Comparison of ENCODE assay signal across 13 mouse cellular contexts in the genomic region with DNA sequence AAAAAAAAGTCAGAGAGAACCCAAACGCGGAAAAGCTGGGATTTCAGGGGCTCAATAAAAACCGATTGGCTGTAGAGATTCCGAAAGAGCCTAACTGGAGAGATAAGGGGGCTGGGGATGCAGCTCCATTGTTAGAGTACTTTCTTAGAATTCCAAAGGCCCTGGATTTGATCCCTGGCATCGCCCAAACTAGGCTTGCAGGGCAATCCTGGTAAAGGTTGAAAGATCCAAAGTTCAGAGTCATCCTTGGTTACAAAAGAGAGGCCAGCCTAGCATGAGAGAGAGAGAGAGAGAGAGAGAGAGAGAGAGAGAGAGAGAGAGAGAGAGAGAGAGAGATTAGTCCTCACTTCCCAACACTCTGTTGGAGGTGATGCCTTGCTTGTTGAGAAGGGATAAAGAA. TPM values are rescaled to one million over a fixed set of nuclear protein-coding genes. Genes with fewer than 3 reads are reported as not detected.
DNase-seq lines count a peak whose midpoint lies in the region; ATAC-seq and TF ChIP-seq lines count a peak whose summit lies in the region.
"Had no signal": no experiment of that assay in that cellular context is flagged by ENCODE, and none has a peak within 500 bp of the region (broad histone marks: within the 10 kb centered on the region; RNA-seq: fewer than 3 reads in every experiment).

No protein-coding gene starts in this region.

- H3K4me3 ChIP-seq in heart, embryonic 14.5 days (ENCODE audit: control insufficient read depth in 1 of 2, insufficient read depth in 1 of 2, low read depth in 1 of 2, low read length in 2 of 2), result peak overlapping the region in 1 of 2 experiments; percentile 59; a peak in 1 of 4 replicates
- no peak overlapping the region for H3K4me3 ChIP-seq in liver, adult 2 months (ENCODE audit: insufficient read depth, low read depth, low read length)
- peak overlapping the region; percentile 63; the same call in 1 of the 2 replicates for H3K4me3 ChIP-seq in embryonic facial prominence, embryonic 15.5 days (replicated peaks)
- H3K4me3 ChIP-seq in liver, embryonic 14.5 days (ENCODE audit: insufficient read depth in 1 of 2, low read depth in 2 of 2, low read length in 2 of 2), result no peak overlapping the region

- 34% methylated on average over 5 of the region's 5 CpGs for WGBS in heart, embryonic 14.5 days
- WGBS in liver, adult 2 months, result 11% methylated on average over 5 of the region's 5 CpGs
- 29% methylated on average over 5 of the region's 5 CpGs for WGBS in embryonic facial prominence, embryonic 15.5 days
- 25% methylated on average over 5 of the region's 5 CpGs for WGBS in liver, embryonic 14.5 days (ENCODE audit: insufficient replicate concordance)

- H3K27ac ChIP-seq in heart, embryonic 14.5 days (replicated peaks in 1 of 2; ENCODE audit: control insufficient read depth in 1 of 2, insufficient read depth in 1 of 2, low read depth in 2 of 2, low read length in 2 of 2), result no peak overlapping the region
- H3K27ac ChIP-seq in liver, adult 2 months (replicated peaks; ENCODE audit: insufficient read depth, low read depth, low read length), result no peak overlapping the region
- H3K27ac ChIP-seq in embryonic facial prominence, embryonic 15.5 days (replicated peaks), result no peak overlapping the region
- no peak overlapping the region for H3K27ac ChIP-seq in liver, embryonic 14.5 days
- H3K27ac ChIP-seq: heart, embryonic 10.5 days; stomach, embryonic 15.5 days had no signal

- peak overlapping the region; percentile 86 for H3K4me2 ChIP-seq in heart, embryonic 14.5 days (ENCODE audit: low read length)
- peak overlapping the region; percentile 93 for H3K4me2 ChIP-seq in embryonic facial prominence, embryonic 15.5 days (replicated peaks)
- peak overlapping the region; percentile 63 for H3K4me2 ChIP-seq in liver, embryonic 14.5 days (ENCODE audit: low read depth)

- H3K9me3 ChIP-seq in heart, embryonic 14.5 days (ENCODE audit: control insufficient read depth, low read length), result 0 out of 2 replicates have a peak, but pooled peaks cover 2% of the 10 kb centered on the region
- 0 out of 2 replicates have a peak, but pooled peaks cover 3% of the 10 kb centered on the region for H3K9me3 ChIP-seq in embryonic facial prominence, embryonic 15.5 days (replicated peaks)
- no peaks in the 10 kb centered on the region for H3K9me3 ChIP-seq in liver, embryonic 14.5 days (ENCODE audit: control insufficient read depth, low read length)
- H3K9me3 ChIP-seq: stomach, embryonic 15.5 days had no signal

- TF ChIP-seq POLR2A in liver, adult 2 months (IDR thresholded peaks at IDR 0.05; ENCODE audit: extremely low read depth, insufficient read depth, low read length), result no peak

- no peak for ATAC-seq in heart, embryonic 14.5 days (ENCODE audit: insufficient number of reproducible peaks, insufficient read depth, low FRiP score, low read depth)
- no peak for ATAC-seq in embryonic facial prominence, embryonic 15.5 days (ENCODE audit: insufficient number of reproducible peaks, low FRiP score, low TSS enrichment, low read depth)
- ATAC-seq in liver, embryonic 14.5 days (ENCODE audit: insufficient read depth), result no peak

- no peaks in the 10 kb centered on the region for H3K27me3 ChIP-seq in heart, embryonic 14.5 days (ENCODE audit: control insufficient read depth, insufficient read depth, low read length)
- H3K27me3 ChIP-seq in liver, adult 2 months (ENCODE audit: control insufficient read depth, insufficient read depth, low read length), result no peaks in the 10 kb centered on the region
- 0 out of 2 replicates have a peak, but pooled peaks cover 5% of the 10 kb centered on the region for H3K27me3 ChIP-seq in embryonic facial prominence, embryonic 15.5 days
- peaks cover 14% of the 10 kb centered on the region for H3K27me3 ChIP-seq in liver, embryonic 14.5 days (ENCODE audit: control insufficient read depth, insufficient read depth, low read length)
- H3K27me3 ChIP-seq: stomach, embryonic 15.5 days had no signal

- 0 out of 2 replicates have a peak, but pooled peaks cover 4% of the 10 kb centered on the region for H3K79me2 ChIP-seq in liver, adult 2 months (ENCODE audit: control insufficient read depth, insufficient read depth, low read length)

- H3K9ac ChIP-seq in heart, embryonic 14.5 days (ENCODE audit: low read length), result no peak overlapping the region
- no peak overlapping the region for H3K9ac ChIP-seq in liver, adult 2 months (ENCODE audit: low read depth, low read length)
- H3K9ac ChIP-seq in embryonic facial prominence, embryonic 15.5 days, result no peak overlapping the region
- no peak overlapping the region for H3K9ac ChIP-seq in liver, embryonic 14.5 days (replicated peaks)
- H3K9ac ChIP-seq: stomach, embryonic 15.5 days had no signal

- peaks cover 2 to 18% of the 10 kb centered on the region in 2 experiments for H3K4me1 ChIP-seq in heart, embryonic 14.5 days (ENCODE audit: control insufficient read depth in 2 of 2, insufficient read depth in 2 of 2, low read length in 2 of 2)
- peaks cover 20% of the 10 kb centered on the region for H3K4me1 ChIP-seq in liver, adult 2 months (ENCODE audit: control insufficient read depth, insufficient read depth, low read length)
- peaks cover 19% of the 10 kb centered on the region; the same call in 1 of the 2 replicates for H3K4me1 ChIP-seq in embryonic facial prominence, embryonic 15.5 days
- H3K4me1 ChIP-seq in liver, embryonic 14.5 days (replicated peaks; ENCODE audit: control insufficient read depth in 2 of 2, insufficient read depth in 2 of 2, low read length in 1 of 2), result no peaks in the 10 kb centered on the region

- TF ChIP-seq EP300 in liver, embryonic 14.5 days (IDR thresholded peaks at IDR 0.05; ENCODE audit: low read depth), result no peak

- TF ChIP-seq CTCF in liver, adult 2 months (IDR thresholded peaks at IDR 0.05; ENCODE audit: low read depth, low read length), result no peak
- TF ChIP-seq CTCF in liver, embryonic 14.5 days (IDR thresholded peaks at IDR 0.05; ENCODE audit: low read depth), result no peak

- DNase-seq in heart, adult 9 months (ENCODE audit: low spot score in 2 of 2), result no peak
- peak; percentile 89 for DNase-seq in liver, adult 2 months (ENCODE audit: extremely low read depth, low read depth, low spot score)
- no peak for DNase-seq in liver
- DNase-seq in liver, embryonic 14.5 days (ENCODE audit: low read depth in 3 of 3, low spot score in 3 of 3), result no peak
- no peak for DNase-seq in embryo, embryonic 9.5 days (ENCODE audit: extremely low spot score)
- DNase-seq in adrenal gland, adult 18-20 months (ENCODE audit: low spot score in 2 of 2), result no peak
- DNase-seq: B cell, adult 2 months; cerebellum, postnatal 14 days; thymus, postnatal 4 days had no signal

- no peaks in the 10 kb centered on the region for H3K36me3 ChIP-seq in heart, embryonic 14.5 days (ENCODE audit: control insufficient read depth, insufficient read depth, low read length)
- H3K36me3 ChIP-seq in liver, adult 2 months (ENCODE audit: control insufficient read depth, insufficient read depth, low read length), result no peaks in the 10 kb centered on the region
- no peaks in the 10 kb centered on the region for H3K36me3 ChIP-seq in embryonic facial prominence, embryonic 15.5 days
- no peaks in the 10 kb centered on the region for H3K36me3 ChIP-seq in liver, embryonic 14.5 days (replicated peaks; ENCODE audit: control insufficient read depth, insufficient read depth, low read depth)
- H3K36me3 ChIP-seq: heart, embryonic 10.5 days; stomach, embryonic 15.5 days had no signal

RNA-seq across cellular contexts. Expression of gene Nt5e, which starts 1.7 kb away (rescaled TPM):
- 3.8 and 5.6 TPM in 2 replicates for polyA plus RNA-seq in heart, embryonic 14.5 days (2014; fragmentation: Nextera tagmentation; extraction: Ambion mirVana)
- total RNA-seq in liver, adult 2 months (2014; rRNA removed), result 41.8 and 42.0 TPM in 2 replicates
- 24.1 and 25.1 TPM in 2 replicates for polyA plus RNA-seq in liver, adult 2 months (2012; rRNA removed)
- polyA plus RNA-seq in embryonic facial prominence, embryonic 15.5 days (2015; fragmentation: Nextera tagmentation; extraction: Ambion mirVana), result 18.9 and 20.6 TPM in 2 replicates
- 3.6 and 4.9 TPM in 2 replicates for polyA plus RNA-seq in liver, embryonic 14.5 days (2012; rRNA removed)
- polyA plus RNA-seq in liver, embryonic 14.5 days (2014; fragmentation: Nextera tagmentation; extraction: Ambion mirVana), result 8.2 and 8.7 TPM in 2 replicates
- 1 to 10 TPM; 6.3 to 8.4 TPM for total RNA-seq in adrenal gland, adult 18-20 months (2021)
